Mouse (Mus musculus) liver, postnatal 0 days (tissue): ENCODE measurements around the gene Mapk3.

Experiments used
- CTCF ChIP-seq: sonication (generic); IDR thresholded peaks from 2 replicates; pipeline ENCODE4 v1.5.1; 2016; ENCODE audit warnings: antibody characterized with exemption, low read depth
- EP300 ChIP-seq: IDR thresholded peaks from 2 replicates; pipeline ENCODE4 v1.6.1; 2016; ENCODE audit warnings: antibody characterized with exemption, low read depth, mild to moderate bottlenecking

- TF ChIP-seq CTCF (no peak), EP300 (no peak)
These were observed 996 bp downstream of the Mapk3 start for GRCm38 (mm10) chr7:126760391-126760802.
